Mouse (Mus musculus) intestine, postnatal 0 days (tissue): ENCODE measurements at regions not wholly inside any gene's neighbourhood (a gene's known extent, or its start where the extent isn't known, plus 50 kb on each side); places are given as distances from the start of the nearest gene placed in this dataset.

Experiments
- ATAC-seq: fragments of 200-750 bp; cut with Nextera tagmentation; 2 replicates; pipeline ENCODE4 v1.8.0; 2017; ENCODE audit warnings: mild to moderate bottlenecking, moderate TSS enrichment, moderate library complexity
- H3K27ac ChIP-seq: fragments of 300-500 bp; sonication (generic); 2 replicates; pipeline ENCODE4 v1.5.1; 2014; ENCODE audit warnings: mild to moderate bottlenecking, low read depth, low read length, moderate library complexity
- H3K27me3 ChIP-seq: fragments of 300-500 bp; sonication (generic); replicated peaks from 2 replicates; pipeline ENCODE4 v1.6.1; 2014; ENCODE audit warnings: low read length, mixed read lengths; ENCODE audit not compliant: control insufficient read depth, insufficient read depth
- H3K36me3 ChIP-seq: fragments of 300-500 bp; sonication (generic); 2 replicates; pipeline ENCODE4 v1.6.1; 2014; ENCODE audit warnings: mild to moderate bottlenecking, moderate library complexity; ENCODE audit not compliant: control insufficient read depth, insufficient read depth
- H3K4me1 ChIP-seq: fragments of 300-500 bp; sonication (generic); replicated peaks from 2 replicates; pipeline ENCODE4 v1.6.1; 2014; ENCODE audit warnings: antibody characterized with exemption, low read length, mixed read lengths; ENCODE audit not compliant: control insufficient read depth, insufficient read depth
- H3K4me2 ChIP-seq: fragments of 300-500 bp; sonication (generic); replicated peaks from 2 replicates; pipeline ENCODE4 v1.6.1; 2014; ENCODE audit warnings: low read depth, mild to moderate bottlenecking, moderate library complexity
- H3K4me3 ChIP-seq: fragments of 300-500 bp; sonication (generic); 2 replicates; pipeline ENCODE4 v1.5.1; 2014; ENCODE audit warnings: low read depth, low read length
- H3K9ac ChIP-seq: fragments of 300-500 bp; sonication (generic); 2 replicates; pipeline ENCODE4 v1.6.1; 2014; ENCODE audit warnings: mild to moderate bottlenecking, low read depth, low read length
- H3K9me3 ChIP-seq: fragments of 300-500 bp; sonication (generic); 2 replicates; pipeline ENCODE4 v1.6.1; 2016; ENCODE audit warnings: mixed run types; ENCODE audit not compliant: control insufficient read depth
- CTCF ChIP-seq: sonication (generic); IDR thresholded peaks from 2 replicates; pipeline ENCODE4 v1.5.1; 2016; ENCODE audit warnings: low read depth, mild to moderate bottlenecking, control low read depth, antibody characterized with exemption, moderate library complexity
- WGBS: fragments of 180-500 bp; shearing (Covaris S2); extraction: QIAGEN DNeasy Blood & Tissue Kit; methylation state at CpG from one replicate; pipeline ENCODE4 v1.1.7; 2014; 5-methylcytosine and 5-hydroxymethylcytosine counted together

- Histone ChIP-seq H3K27ac (no peak overlapping the region), H3K27me3 (0 out of 2 replicates have a peak, but pooled peaks cover 2% of the 10 kb centered on the region), H3K36me3 (no peaks in the 10 kb centered on the region), H3K9me3 (no peaks in the 10 kb centered on the region), H3K4me1 (no peaks in the 10 kb centered on the region), H3K9ac (no peak overlapping the region), H3K4me3 (no peak overlapping the region), H3K4me2 (no peak overlapping the region)
- no peak for TF ChIP-seq CTCF
- no peak for ATAC-seq
- 40% methylated on average over 9 of the region's 9 CpGs for WGBS
Measured at GRCm38 (mm10) chr6:100977201-100977691, 143.8 kb downstream of the Ppp4r2 start.

GRCm38 (mm10) chr6:100978113-100978512 lies 144.7 kb downstream of the Ppp4r2 start:
- Histone ChIP-seq H3K4me2 (no peak overlapping the region), H3K4me3 (no peak overlapping the region), H3K9ac (no peak overlapping the region), H3K27ac (no peak overlapping the region), H3K36me3 (no peaks in the 10 kb centered on the region), H3K4me1 (no peaks in the 10 kb centered on the region), H3K27me3 (0 out of 2 replicates have a peak, but pooled peaks cover 2% of the 10 kb centered on the region), H3K9me3 (no peaks in the 10 kb centered on the region)
- ATAC-seq: no peak
- WGBS: 77% methylated on average over 5 of the region's 5 CpGs
- TF ChIP-seq CTCF: no peak

- H3K4me3 ChIP-seq: no peak overlapping the region
- H3K4me1 ChIP-seq: no peaks in the 10 kb centered on the region
- ATAC-seq: no peak
- H3K27me3 ChIP-seq: 0 out of 2 replicates have a peak, but pooled peaks cover 2% of the 10 kb centered on the region
- no peak for TF ChIP-seq CTCF
- H3K9ac ChIP-seq: no peak overlapping the region
- WGBS: 94% methylated on average over 9 of the region's 9 CpGs
- no peaks in the 10 kb centered on the region for H3K9me3 ChIP-seq
- H3K27ac ChIP-seq: no peak overlapping the region
- H3K36me3 ChIP-seq: no peaks in the 10 kb centered on the region
- H3K4me2 ChIP-seq: no peak overlapping the region
Measured at GRCm38 (mm10) chr6:100978727-100979460, 145.5 kb downstream of the Ppp4r2 start.

- Histone ChIP-seq H3K4me3 (no peak overlapping the region), H3K27ac (no peak overlapping the region), H3K4me1 (no peaks in the 10 kb centered on the region), H3K27me3 (0 out of 2 replicates have a peak, but pooled peaks cover 2% of the 10 kb centered on the region), H3K9me3 (no peaks in the 10 kb centered on the region), H3K36me3 (no peaks in the 10 kb centered on the region), H3K4me2 (no peak overlapping the region), H3K9ac (no peak overlapping the region)
- no peak for ATAC-seq
- TF ChIP-seq CTCF: no peak
- 82% methylated on average over 2 of the region's 2 CpGs for WGBS
Measured at GRCm38 (mm10) chr6:100980156-100980555, 146.7 kb downstream of the Ppp4r2 start.

GRCm38 (mm10) chr6:100984861-100985260 lies 151.4 kb downstream of the Ppp4r2 start:
- 45% methylated on average over 7 of the region's 7 CpGs for WGBS
- ATAC-seq: no peak

GRCm38 (mm10) chr6:100985334-100985937 lies 152.0 kb downstream of the Ppp4r2 start:
- 56% methylated on average over 5 of the region's 5 CpGs for WGBS
- Histone ChIP-seq H3K27ac (no peak overlapping the region), H3K4me3 (no peak overlapping the region), H3K9ac (no peak overlapping the region), H3K4me2 (no peak overlapping the region), H3K36me3 (no peaks in the 10 kb centered on the region), H3K4me1 (no peaks in the 10 kb centered on the region), H3K27me3 (0 out of 2 replicates have a peak, but pooled peaks cover 2% of the 10 kb centered on the region), H3K9me3 (no peaks in the 10 kb centered on the region)
- ATAC-seq: no peak
- no peak for TF ChIP-seq CTCF

More at GRCm38 (mm10) chr6:100984861-100985260, 151.4 kb downstream of the Ppp4r2 start:
- Histone ChIP-seq H3K27ac (no peak overlapping the region), H3K4me3 (no peak overlapping the region), H3K4me1 (no peaks in the 10 kb centered on the region), H3K9me3 (no peaks in the 10 kb centered on the region), H3K9ac (no peak overlapping the region), H3K27me3 (0 out of 2 replicates have a peak, but pooled peaks cover 2% of the 10 kb centered on the region), H3K4me2 (no peak overlapping the region), H3K36me3 (no peaks in the 10 kb centered on the region)
- TF ChIP-seq CTCF: no peak
